Mouse (Mus musculus) forebrain, embryonic 14.5 days (tissue): ENCODE measurements around the gene Mphosph8. TPM values are rescaled to one million over a fixed set of nuclear protein-coding genes. Genes with fewer than 3 reads are reported as not detected.
A peak's percentile ranks its signal among the peaks of the same experiment; 100 is the strongest.

Experiments
- ATAC-seq: fragments of 200-750 bp; cut with Nextera tagmentation; 2 replicates; pipeline ENCODE4 v1.8.0; 2017; ENCODE audit warnings: mild to moderate bottlenecking, moderate library complexity
- DNase-seq: peaks from one replicate; pipeline ENCODE4 v3.0.0-alpha.2; 2015; ENCODE audit warnings: low spot score
- H3K27ac ChIP-seq: fragments of 300-500 bp; sonication (generic); 2 replicates; pipeline ENCODE4 v1.5.1; 2014; ENCODE audit warnings: low read depth, mild to moderate bottlenecking, control low read depth, low read length, moderate library complexity
- H3K27me3 ChIP-seq: fragments of 300-500 bp; sonication (generic); replicated peaks from 2 replicates; pipeline ENCODE4 v1.6.1; 2014; ENCODE audit warnings: low read length, control low read depth, mixed read lengths; ENCODE audit not compliant: control insufficient read depth, insufficient read depth
- H3K36me3 ChIP-seq: fragments of 300-500 bp; sonication (generic); 2 replicates; pipeline ENCODE4 v1.6.1; 2014; ENCODE audit warnings: low read length, control low read depth; ENCODE audit not compliant: control insufficient read depth, insufficient read depth
- H3K4me1 ChIP-seq: fragments of 300-500 bp; sonication (generic); 2 replicates; pipeline ENCODE4 v1.6.1; 2014; ENCODE audit warnings: antibody characterized with exemption, low read length, control low read depth; ENCODE audit not compliant: control insufficient read depth, insufficient read depth
- H3K4me2 ChIP-seq: fragments of 300-500 bp; sonication (generic); 2 replicates; pipeline ENCODE4 v1.6.1; 2014; ENCODE audit warnings: mild to moderate bottlenecking, control low read depth, low read length
- H3K4me3 ChIP-seq: fragments of 300-500 bp; sonication (generic); 2 replicates; pipeline ENCODE4 v1.5.1; 2014; ENCODE audit warnings: low read depth, low read length, control low read depth
- H3K9ac ChIP-seq: fragments of 300-500 bp; sonication (generic); 2 replicates; pipeline ENCODE4 v1.6.1; 2014; ENCODE audit warnings: mild to moderate bottlenecking, low read length, control low read depth, moderate library complexity
- H3K9me3 ChIP-seq: fragments of 300-500 bp; sonication (generic); replicated peaks from 2 replicates; pipeline ENCODE4 v1.6.1; 2016; ENCODE audit warnings: low read length, control low read depth, mixed read lengths; ENCODE audit not compliant: control insufficient read depth
- WGBS: fragments of 180-500 bp; shearing (Covaris S2); extraction: QIAGEN DNeasy Blood & Tissue Kit; methylation state at CpG from one replicate; pipeline ENCODE4 v1.1.7; 2014; 5-methylcytosine and 5-hydroxymethylcytosine counted together
- polyA plus RNA-seq: library from polyadenylated mRNA; unstranded; fragments of >200 nt; fragmentation: Nextera tagmentation; extraction: Ambion mirVana; gene quantifications from 2 replicates; pipeline ENCODE4 v1.2.1, GENCODE M21; 2014

The Mphosph8 gene
- polyA plus RNA-seq, 1 experiment from 2014 or later, result 30.0 TPM

DNA sequence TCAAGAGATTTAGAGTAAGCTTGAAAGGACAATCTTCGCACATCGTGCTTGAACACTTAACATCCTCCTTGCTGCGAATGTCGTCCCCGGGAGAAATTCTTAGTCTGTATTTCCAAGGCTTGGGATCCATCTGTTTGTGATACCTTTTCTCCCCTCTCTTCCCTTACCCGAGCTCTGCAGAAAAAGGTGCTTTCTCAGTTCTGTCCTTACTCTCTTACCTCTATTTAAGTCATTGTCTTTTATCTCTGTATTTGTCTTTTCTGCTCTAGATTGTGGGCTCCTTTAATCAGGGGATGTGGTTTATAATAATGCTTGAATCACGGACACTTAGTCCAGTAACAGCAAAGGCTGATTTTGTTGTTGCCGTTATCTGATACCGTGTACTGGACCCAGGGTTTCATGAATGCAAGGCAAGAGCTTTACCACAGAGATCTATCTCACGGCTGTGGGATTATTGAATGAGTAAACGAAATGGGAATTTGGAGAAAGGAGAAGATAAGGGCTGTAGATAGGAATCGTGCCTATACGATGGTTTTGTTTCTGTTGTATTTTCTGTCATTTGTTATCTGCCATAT is 1.1 kb downstream of the Mphosph8 start:
- H3K4me1 ChIP-seq, result peaks cover 11% of the 10 kb centered on the region
- 5% methylated on average over 13 of the region's 13 CpGs for WGBS
- H3K27ac ChIP-seq, result peak overlapping the region; percentile 79; the same call in 1 of the 2 replicates
- H3K9ac ChIP-seq, result peak overlapping the region; percentile 88
- no peak for DNase-seq
- H3K27me3 ChIP-seq, result no peaks in the 10 kb centered on the region
- H3K4me3 ChIP-seq, result peak overlapping the region; percentile 71
- peak overlapping the region; percentile 57 for H3K4me2 ChIP-seq
- ATAC-seq, result no peak
- peaks cover 11% of the 10 kb centered on the region for H3K36me3 ChIP-seq
- no peaks in the 10 kb centered on the region for H3K9me3 ChIP-seq

DNA sequence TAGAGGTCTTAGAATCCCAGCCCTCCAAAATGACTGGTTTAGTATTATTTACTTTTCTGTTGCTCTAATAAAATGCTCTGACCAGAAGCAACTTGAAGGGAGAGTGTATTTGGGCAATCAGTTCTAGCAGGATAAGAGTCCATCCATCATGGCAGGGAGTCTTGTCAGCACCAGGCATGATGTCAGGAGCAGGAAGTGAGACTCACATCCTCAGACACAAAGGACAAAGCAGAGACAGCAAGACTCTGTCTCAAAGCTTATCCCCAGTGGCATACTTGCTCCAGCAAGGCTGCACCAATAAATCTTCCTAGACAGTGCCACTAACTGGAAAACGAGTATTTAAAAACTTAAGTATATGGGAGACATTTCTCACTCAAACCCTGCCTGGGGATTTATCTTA is 17.4 kb downstream of the Mphosph8 start:
- no peak overlapping the region for H3K4me2 ChIP-seq
- no peak for ATAC-seq
- DNase-seq, result no peak
- H3K4me3 ChIP-seq, result no peak overlapping the region
- 85% methylated on average over 1 of the region's 1 CpGs for WGBS
- no peaks in the 10 kb centered on the region for H3K4me1 ChIP-seq
- H3K9me3 ChIP-seq, result no peaks in the 10 kb centered on the region
- H3K36me3 ChIP-seq, result peaks cover 81% of the 10 kb centered on the region
- H3K27ac ChIP-seq, result no peak overlapping the region
- H3K9ac ChIP-seq, result no peak overlapping the region
- no peaks in the 10 kb centered on the region for H3K27me3 ChIP-seq

DNA sequence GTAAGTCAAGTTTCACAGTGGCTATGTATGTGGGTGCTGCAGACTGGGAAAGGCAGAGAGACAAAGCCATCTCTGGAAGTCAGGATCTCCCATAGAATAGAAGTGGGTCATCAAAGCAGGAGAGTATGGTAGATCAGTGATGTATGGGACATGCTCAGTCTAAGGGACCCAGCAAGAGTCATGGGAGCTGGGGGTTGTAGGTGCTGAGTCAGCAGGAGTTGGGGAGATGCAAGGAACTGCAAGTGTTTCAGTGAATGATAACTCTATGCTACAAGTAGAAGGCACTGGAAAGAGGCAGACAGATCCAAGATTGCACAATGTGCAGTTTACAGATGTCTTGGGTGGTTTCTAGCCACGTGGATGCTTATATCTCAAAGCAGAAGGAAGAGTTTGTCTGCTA is 21.1 kb downstream of the Mphosph8 start:
- DNase-seq (no peak), ATAC-seq (no peak)
- H3K4me3 ChIP-seq, result no peak overlapping the region
- H3K9me3 ChIP-seq, result no peaks in the 10 kb centered on the region
- no peak overlapping the region for H3K4me2 ChIP-seq
- peaks cover 94% of the 10 kb centered on the region for H3K36me3 ChIP-seq
- H3K27ac ChIP-seq, result no peak overlapping the region
- H3K4me1 ChIP-seq, result no peaks in the 10 kb centered on the region
- no peaks in the 10 kb centered on the region for H3K27me3 ChIP-seq
- 94% methylated on average over 1 of the region's 1 CpGs for WGBS
- H3K9ac ChIP-seq, result no peak overlapping the region

DNA sequence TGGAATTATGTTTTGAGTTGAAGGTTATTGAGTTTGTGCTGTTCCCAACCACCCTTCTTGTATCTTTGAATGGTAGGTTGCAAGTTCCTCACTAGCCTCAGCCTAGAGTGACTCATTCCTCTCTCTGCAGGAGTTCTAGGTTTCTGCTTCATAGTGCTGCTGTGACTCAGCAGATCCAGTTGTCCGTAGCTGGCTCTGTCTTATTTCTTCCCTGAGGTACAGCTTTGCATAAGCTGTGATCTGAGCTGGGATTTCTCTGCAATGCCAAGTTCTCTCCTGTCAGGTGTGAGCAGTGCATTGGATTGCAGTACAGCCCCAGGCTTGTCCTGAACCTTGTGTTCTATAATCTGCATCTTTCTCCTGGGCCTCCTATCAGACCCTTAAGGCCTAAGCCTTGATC is 21.7 kb downstream of the Mphosph8 start:
- 84% methylated on average over 1 of the region's 1 CpGs for WGBS

DNA sequence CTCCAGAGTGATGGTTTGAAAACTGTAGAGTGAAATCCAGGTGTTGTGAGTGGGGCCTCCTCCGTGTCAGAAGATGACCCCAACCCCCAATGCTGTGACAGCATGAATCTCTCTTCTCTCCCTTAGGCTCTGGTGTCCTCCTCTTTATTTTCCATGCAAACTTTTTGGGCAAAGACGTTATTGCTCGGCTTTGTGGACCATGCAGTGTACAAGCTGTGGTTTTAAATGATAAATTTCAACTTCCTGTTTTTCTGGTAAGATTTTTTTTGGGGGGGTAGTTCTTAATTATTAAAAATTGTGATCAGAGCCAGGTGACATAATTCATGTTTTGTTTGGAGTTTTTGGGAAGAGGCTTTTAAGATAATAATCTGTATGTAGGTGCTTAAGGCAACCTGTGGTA is 27.4 kb downstream of the Mphosph8 start:
- no peak overlapping the region for H3K27ac ChIP-seq
- H3K4me1 ChIP-seq, result no peaks in the 10 kb centered on the region
- no peaks in the 10 kb centered on the region for H3K27me3 ChIP-seq
- H3K36me3 ChIP-seq, result peaks cover 97% of the 10 kb centered on the region
- H3K4me3 ChIP-seq, result no peak overlapping the region
- DNase-seq (no peak), ATAC-seq (no peak)
- no peaks in the 10 kb centered on the region for H3K9me3 ChIP-seq
- WGBS, result 90% methylated on average over 3 of the region's 3 CpGs
- no peak overlapping the region for H3K4me2 ChIP-seq
- H3K9ac ChIP-seq, result no peak overlapping the region

More for the DNA sequence above, 21.7 kb downstream of the Mphosph8 start:
- Histone ChIP-seq H3K27ac (no peak overlapping the region), H3K27me3 (no peaks in the 10 kb centered on the region), H3K36me3 (peaks cover 93% of the 10 kb centered on the region), H3K9ac (no peak overlapping the region), H3K9me3 (no peaks in the 10 kb centered on the region), H3K4me1 (no peaks in the 10 kb centered on the region), H3K4me2 (no peak overlapping the region), H3K4me3 (no peak overlapping the region)
- ATAC-seq (no peak), DNase-seq (no peak)

DNA sequence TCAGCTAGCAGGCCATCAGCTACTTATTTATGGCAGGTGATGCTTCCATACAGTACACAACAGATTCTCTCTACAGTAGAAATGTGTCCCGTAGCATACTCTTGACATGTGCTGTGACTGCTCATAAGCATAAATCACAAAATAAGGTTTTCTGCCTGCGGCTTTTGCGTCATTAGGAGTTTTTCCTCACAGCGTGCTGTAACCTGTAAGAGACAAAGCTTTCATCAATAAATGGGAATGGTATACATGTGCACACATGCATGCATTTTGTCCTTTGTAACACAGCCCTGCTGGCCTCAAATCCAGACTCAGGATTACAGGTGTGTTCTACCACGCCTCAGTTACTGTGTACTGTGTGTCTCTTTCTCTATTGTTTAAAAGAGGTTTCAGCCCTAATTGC is 29.8 kb downstream of the Mphosph8 start:
- H3K9ac ChIP-seq, result no peak overlapping the region
- peaks cover 76% of the 10 kb centered on the region for H3K36me3 ChIP-seq
- no peaks in the 10 kb centered on the region for H3K4me1 ChIP-seq
- no peaks in the 10 kb centered on the region for H3K9me3 ChIP-seq
- ATAC-seq (no peak), DNase-seq (no peak)
- H3K27ac ChIP-seq, result no peak overlapping the region
- WGBS, result 87% methylated on average over 5 of the region's 5 CpGs
- H3K4me2 ChIP-seq, result no peak overlapping the region
- H3K27me3 ChIP-seq, result no peaks in the 10 kb centered on the region
- H3K4me3 ChIP-seq, result no peak overlapping the region

DNA sequence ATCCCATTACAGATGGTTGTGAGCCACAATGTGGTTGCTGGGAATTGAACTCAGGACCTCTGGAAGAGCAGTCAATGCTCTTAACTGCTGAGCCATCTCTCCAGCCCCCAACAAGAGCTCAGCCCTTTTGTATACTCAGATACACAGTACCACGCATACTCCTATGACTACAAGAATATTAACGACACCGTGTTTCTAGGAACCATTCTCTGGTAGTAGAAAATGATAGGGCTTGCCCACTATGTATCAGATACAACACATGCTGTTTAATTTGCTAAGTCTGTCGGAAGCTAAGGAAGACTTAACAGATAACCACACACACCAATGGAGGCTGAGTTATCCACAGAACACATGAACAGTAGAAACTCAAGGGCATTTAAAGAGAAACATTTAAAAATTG is 34.6 kb downstream of the Mphosph8 start:
- no peaks in the 10 kb centered on the region for H3K4me1 ChIP-seq
- H3K27me3 ChIP-seq, result no peaks in the 10 kb centered on the region
- no peaks in the 10 kb centered on the region for H3K9me3 ChIP-seq
- DNase-seq (no peak), ATAC-seq (no peak)
- H3K4me2 ChIP-seq, result no peak overlapping the region
- H3K4me3 ChIP-seq, result no peak overlapping the region
- H3K36me3 ChIP-seq, result peaks cover 30% of the 10 kb centered on the region
- WGBS, result 93% methylated on average over 4 of the region's 4 CpGs
- H3K9ac ChIP-seq, result no peak overlapping the region
- H3K27ac ChIP-seq, result no peak overlapping the region

DNA sequence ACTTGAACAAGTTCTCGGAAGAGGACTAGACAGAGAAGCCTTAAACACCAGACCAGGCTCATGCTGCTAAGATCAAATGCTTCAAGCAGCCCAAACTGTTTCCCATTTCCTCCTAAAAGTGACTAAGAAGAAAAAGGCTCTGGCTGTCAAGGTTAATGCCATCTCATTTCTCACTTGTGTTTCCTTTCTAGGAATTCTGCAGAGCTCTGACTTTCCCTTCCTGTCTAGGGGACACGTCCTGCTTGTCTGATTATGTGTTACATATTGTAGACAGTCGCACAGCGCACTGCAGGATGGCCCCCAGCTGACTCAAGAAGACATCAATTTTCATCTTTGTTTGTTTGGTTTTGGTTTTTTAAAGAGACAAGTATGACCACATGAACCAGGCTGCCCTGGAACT is 37.6 kb downstream of the Mphosph8 start:
- DNase-seq (no peak), ATAC-seq (no peak)
- no peaks in the 10 kb centered on the region for H3K27me3 ChIP-seq
- WGBS, result 83% methylated on average over 4 of the region's 4 CpGs
- no peaks in the 10 kb centered on the region for H3K4me1 ChIP-seq
- H3K27ac ChIP-seq, result no peak overlapping the region
- H3K4me3 ChIP-seq, result no peak overlapping the region
- H3K9me3 ChIP-seq, result no peaks in the 10 kb centered on the region
- H3K9ac ChIP-seq, result no peak overlapping the region
- no peak overlapping the region for H3K4me2 ChIP-seq
- H3K36me3 ChIP-seq, result peaks cover 9% of the 10 kb centered on the region

DNA sequence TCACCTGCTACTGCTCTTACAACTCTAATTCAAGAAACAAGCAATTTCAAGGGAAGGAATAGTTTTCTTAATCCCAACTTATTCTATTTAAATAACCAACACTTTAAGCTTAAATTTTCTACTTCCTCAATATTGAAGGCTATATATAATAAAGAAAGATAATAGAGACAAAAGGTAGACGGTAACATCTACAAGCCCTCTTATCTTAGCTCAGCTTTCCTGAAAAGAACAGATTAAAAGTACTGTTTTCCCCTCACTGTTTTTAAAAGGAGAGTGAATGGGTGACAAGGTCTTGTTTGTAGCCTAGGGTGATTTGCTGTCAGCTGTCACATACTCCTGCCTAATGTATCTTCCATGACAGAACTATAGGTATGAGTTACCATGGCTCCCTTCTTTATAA is 58.4 kb downstream of the Mphosph8 start:
- no peaks in the 10 kb centered on the region for H3K27me3 ChIP-seq
- no peak overlapping the region for H3K9ac ChIP-seq
- no peak overlapping the region for H3K4me2 ChIP-seq
- DNase-seq (no peak), ATAC-seq (no peak)
- H3K36me3 ChIP-seq, result peaks cover 10% of the 10 kb centered on the region
- H3K27ac ChIP-seq, result no peak overlapping the region
- 80% methylated on average over 1 of the region's 1 CpGs for WGBS
- H3K9me3 ChIP-seq, result no peaks in the 10 kb centered on the region
- H3K4me3 ChIP-seq, result no peak overlapping the region
- H3K4me1 ChIP-seq, result no peaks in the 10 kb centered on the region
